Mouse (Mus musculus): ENCODE data around the gene Olfr763.
"Not testable (repeated sequence)": the region's sequence is repeated elsewhere in the genome, so short reads cannot be mapped to it uniquely, and the experiment has no call there.

The Olfr763 gene

GRCm38 (mm10) chr10:129039796-129040195 is 29.2 kb downstream of the Olfr763 start, which contains the start of gene Olfr764-ps1:
TSS of gene Olfr764-ps1 (minus strand) at chr10:129039896.
- ATAC-seq (ENCODE audit: low TSS enrichment): no peak

GRCm38 (mm10) chr10:129049898-129050297 is 39.3 kb downstream of the Olfr763 start, which contains the start of gene Olfr765:
TSS of gene Olfr765 (minus strand) at chr10:129049998.
- ATAC-seq (ENCODE audit: low TSS enrichment): not testable (repeated sequence)
